Mouse (Mus musculus) regulatory T cell (primary cell): ENCODE results near the gene Hoxc6.

ENCODE experiments used
- in situ Hi-C: fragments of 300-600 bp; cut with MboI, MseI; formaldehyde crosslinking; loops from one replicate; pipeline ENCODE4 v1.15.1; 2025; ENCODE audit warnings: high pct_unique_total_duplicates

The Hoxc6 gene

GRCm38 (mm10) chr15:102967511-102968397, 30.3 kb upstream of the Hoxc6 start:
- in situ Hi-C loops = loop anchor here (5.0 kb wide), 1 partner anchor 340 kb away; no protein-coding TSS in a partner anchor

GRCm38 (mm10) chr15:102969296-102969695, 28.8 kb upstream of the Hoxc6 start:
- in situ Hi-C loops = loop anchor here (5.0 kb wide), 1 partner anchor 338 kb away; no protein-coding TSS in a partner anchor

DNA sequence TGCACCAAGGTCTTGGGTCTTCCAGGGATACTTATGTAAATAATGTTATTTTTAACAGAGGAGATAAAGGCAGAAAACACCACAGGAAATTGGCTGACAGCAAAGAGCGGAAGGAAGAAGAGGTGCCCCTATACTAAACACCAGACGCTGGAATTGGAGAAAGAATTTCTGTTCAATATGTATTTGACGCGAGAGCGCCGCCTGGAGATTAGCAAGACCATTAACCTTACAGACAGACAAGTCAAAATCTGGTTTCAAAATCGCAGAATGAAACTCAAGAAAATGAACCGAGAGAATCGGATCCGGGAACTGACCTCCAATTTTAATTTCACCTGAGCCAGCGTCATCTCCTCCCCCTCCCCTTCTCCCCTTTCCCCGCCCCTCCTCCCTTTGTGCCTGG, 27.3 kb upstream of the Hoxc6 start:
- in situ Hi-C loops = no loop called here

GRCm38 (mm10) chr15:102972254-102972653, 25.8 kb upstream of the Hoxc6 start:
- in situ Hi-C loops = no loop called here

DNA sequence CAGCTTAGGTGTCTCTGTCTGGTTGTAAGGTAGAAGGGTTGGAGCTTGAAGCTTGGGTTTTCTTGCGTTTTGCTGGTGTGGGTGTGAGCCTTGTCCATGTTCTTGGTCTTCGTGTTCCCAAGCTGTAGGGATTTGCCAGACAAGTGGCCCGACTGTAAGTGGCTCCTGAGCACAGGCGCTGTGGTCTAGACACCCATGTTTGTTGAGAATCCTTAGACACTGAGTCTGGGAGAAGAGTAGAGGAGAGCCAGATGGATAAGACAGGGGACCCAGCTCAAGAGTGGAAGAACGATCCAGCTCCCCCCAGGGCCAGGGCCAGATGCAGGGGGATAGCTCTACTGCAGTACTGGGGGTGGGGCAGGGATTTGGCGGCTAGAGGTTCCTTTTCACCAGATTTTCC, 25.3 kb upstream of the Hoxc6 start:
- in situ Hi-C loops = no loop called here

- in situ Hi-C loops = no loop called here
These were observed 23.0 kb upstream of the Hoxc6 start for GRCm38 (mm10) chr15:102975034-102975433.

- in situ Hi-C loops = no loop called here
These were observed 22.4 kb upstream of the Hoxc6 start for GRCm38 (mm10) chr15:102975688-102976111.

GRCm38 (mm10) chr15:102976171-102976570, 21.9 kb upstream of the Hoxc6 start, which contains the start of gene Hoxc9:
TSS of gene Hoxc9 (plus strand) at chr15:102976439.
- in situ Hi-C loops = no loop called here

GRCm38 (mm10) chr15:102976631-102977422, 21.2 kb upstream of the Hoxc6 start:
- in situ Hi-C loops = no loop called here

DNA sequence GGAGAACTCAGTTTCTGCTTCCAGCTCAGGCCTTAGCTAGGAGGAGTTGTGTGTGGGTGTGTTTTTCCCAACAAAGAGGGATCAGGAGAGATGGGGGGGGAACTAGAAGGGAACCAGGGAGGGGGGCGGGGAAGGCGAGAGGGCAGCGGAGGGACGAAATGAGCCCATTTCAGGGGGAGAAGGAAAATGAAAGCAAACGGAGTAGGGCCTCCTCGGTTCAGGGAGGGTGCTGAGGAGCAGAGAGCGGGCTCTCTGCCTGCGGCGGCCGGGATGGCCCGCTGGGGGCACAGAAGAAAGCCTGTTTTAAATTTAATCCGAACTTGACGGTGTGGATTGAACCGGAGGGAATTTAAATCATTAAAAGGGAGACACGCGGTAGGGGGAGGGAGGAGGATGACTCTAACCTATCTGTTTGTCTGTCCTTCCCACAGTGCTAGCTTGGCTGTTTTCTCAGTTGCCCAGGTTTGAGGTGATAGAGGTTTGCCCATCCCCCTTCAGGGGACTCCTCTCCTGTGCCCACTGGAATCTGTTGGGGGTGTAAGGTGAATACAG, 20.6 kb upstream of the Hoxc6 start:
- in situ Hi-C loops = no loop called here

- in situ Hi-C loops = no loop called here
These were observed 19.2 kb upstream of the Hoxc6 start for GRCm38 (mm10) chr15:102978615-102979515.

DNA sequence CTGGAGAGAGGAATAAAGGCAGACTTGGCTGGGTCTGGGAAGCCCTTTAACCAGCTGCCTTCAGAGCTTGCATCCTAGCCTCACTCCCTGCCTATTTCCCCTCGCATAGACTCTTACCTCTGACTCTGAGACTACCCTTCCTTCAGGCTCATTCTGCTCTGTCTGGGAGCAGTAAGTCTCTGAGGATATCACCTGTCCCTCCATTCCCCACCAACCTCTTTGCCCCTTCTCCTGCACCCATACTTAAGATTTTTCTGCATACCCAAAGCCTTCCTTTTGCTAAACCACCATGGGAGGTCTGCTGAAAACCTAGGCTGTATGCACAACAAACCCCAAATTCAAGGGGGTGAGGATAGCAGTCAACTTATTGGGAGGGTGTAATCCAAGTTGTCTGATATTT, 18.1 kb upstream of the Hoxc6 start:
- in situ Hi-C loops = no loop called here

GRCm38 (mm10) chr15:102980352-102980751, 17.7 kb upstream of the Hoxc6 start:
- in situ Hi-C loops = no loop called here

DNA sequence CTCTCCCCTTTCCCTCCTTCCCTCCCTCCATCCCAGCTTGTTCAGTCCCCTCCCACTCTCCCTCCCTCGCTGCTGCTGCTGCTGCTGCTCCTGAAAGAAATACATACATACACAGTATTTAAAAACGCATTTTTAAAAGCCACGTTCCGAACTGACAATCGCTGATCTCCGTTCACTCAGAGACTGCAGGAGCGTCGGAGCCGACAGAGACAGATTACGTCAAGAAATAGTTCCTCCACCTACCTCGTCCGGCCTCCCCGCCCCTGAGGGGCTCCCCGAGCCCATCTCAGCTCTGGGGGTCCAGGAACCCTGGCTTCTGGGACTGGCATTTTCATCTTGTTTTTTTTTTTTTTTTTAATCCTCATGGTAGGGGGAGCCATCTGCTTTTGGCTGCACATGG, 17.1 kb upstream of the Hoxc6 start:
- in situ Hi-C loops = no loop called here

GRCm38 (mm10) chr15:102981379-102982288, 16.4 kb upstream of the Hoxc6 start:
- in situ Hi-C loops = no loop called here

DNA sequence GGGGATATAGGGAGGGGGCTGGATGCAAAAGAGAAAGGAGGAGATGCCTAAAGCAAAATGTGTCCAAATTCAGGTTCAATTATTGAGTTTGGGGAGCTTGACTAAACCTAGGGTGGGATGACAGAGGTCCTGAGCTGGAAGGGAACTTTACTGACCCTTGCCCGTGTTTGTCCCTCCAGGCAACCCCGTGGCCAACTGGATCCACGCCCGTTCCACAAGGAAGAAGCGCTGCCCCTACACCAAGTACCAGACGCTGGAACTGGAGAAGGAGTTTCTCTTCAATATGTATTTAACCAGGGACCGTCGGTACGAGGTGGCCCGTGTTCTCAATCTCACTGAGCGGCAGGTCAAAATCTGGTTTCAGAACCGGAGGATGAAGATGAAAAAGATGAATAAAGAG, 14.3 kb upstream of the Hoxc6 start:
- in situ Hi-C loops = no loop called here

DNA sequence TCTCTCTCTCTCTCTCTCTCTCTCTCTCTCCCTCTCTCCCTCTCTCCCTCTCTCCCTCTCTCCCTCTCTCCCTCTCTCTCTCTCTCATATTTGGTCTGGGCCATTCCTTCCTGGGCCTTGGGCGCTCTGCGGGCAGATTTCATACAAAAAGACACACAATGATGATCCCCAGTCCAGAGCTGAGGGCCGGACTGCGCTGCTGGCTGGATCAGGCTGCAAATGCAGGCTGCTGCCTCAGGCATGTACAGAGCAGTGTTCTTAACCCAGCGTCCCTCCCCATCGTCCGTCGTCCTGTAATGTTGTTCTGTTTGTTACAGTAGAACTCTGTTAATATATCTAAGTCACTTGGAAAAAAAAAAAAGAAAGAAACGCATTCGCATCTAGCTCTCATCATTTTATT, 13.5 kb upstream of the Hoxc6 start:
- in situ Hi-C loops = no loop called here

DNA sequence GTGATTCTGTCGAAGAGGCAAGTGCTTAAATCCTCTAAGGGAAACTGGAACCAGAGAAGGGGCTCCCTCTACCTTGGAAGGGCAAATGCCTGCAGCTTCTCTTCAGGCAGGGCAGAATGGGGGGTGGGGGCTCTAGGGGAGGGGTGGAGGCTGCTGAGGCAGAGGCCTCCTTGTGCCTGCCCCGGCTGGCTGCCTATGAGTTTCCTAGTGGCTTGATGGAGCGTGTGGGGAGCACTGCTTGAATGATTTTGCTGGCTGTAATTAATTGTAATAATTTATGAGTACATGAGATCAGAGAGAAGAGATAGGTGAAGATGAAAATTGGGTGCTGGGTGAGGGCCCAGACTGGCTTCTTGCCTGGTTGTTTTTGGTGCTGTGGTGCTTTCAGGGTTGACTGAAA, 13.1 kb upstream of the Hoxc6 start:
- in situ Hi-C loops = loop anchor here (5.0 kb wide), 1 partner anchor 187 kb away; no protein-coding TSS in a partner anchor

DNA sequence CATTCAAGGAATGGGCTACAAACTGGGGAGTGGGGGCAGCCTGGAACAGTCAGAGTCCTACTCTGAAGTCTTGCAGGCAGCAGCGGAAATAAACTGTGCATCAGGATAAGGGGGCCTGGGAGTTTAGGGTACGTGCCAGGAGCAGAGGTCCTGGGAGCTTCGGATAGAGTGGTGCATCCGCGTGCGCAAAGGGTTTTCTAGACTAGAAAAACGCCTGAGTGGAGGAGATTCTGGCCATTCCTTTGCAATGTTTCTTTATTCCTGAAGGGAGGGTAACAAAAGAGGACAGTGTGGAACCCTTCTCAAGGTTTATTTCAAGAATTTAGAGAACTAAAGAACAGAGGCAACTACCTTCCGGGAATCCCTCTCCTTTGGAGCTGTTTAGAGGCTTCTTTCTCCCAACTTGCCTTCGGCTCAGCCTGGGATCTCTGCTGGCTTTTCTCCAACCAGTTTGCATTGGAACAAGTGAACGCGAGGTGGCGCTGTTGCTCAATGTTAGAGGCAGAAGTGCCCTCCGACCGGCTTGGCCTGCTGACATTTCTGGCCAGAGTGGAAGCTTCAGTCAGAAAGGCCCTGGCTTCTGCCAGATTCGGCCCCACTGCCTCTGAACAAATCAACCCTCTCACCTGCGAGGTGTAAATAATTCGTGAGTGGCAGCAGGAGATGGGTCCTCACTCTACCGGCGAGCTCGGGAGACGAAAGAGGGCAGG, 10.8 kb upstream of the Hoxc6 start:
- in situ Hi-C loops = loop anchor here (5.0 kb wide), 1 partner anchor 185 kb away; no protein-coding TSS in a partner anchor
